Mouse (Mus musculus) midbrain, embryonic 15.5 days (tissue): ENCODE measurements around the gene Gm9733. TPM values are rescaled to one million over a fixed set of nuclear protein-coding genes. Genes with fewer than 3 reads are reported as not detected.
"Not testable (repeated sequence)": the region's sequence is repeated elsewhere in the genome, so short reads cannot be mapped to it uniquely, and the experiment has no call there.

ENCODE experiments used
- ATAC-seq: fragments of 200-750 bp; cut with Nextera tagmentation; replicated peaks from 2 replicates; pipeline ENCODE4 v1.8.0; 2017; ENCODE audit warnings: moderate TSS enrichment
- H3K27ac ChIP-seq: fragments of 300-500 bp; sonication (generic); 2 replicates; pipeline ENCODE4 v1.5.1; 2015; ENCODE audit warnings: mild to moderate bottlenecking, inconsistent platforms
- H3K27me3 ChIP-seq: fragments of 300-500 bp; sonication (generic); replicated peaks from 2 replicates; pipeline ENCODE4 v1.6.1; 2015; ENCODE audit warnings: inconsistent platforms
- H3K36me3 ChIP-seq: fragments of 300-500 bp; sonication (generic); replicated peaks from 2 replicates; pipeline ENCODE4 v1.6.1; 2015; ENCODE audit warnings: inconsistent platforms
- H3K4me1 ChIP-seq: fragments of 300-500 bp; sonication (generic); 2 replicates; pipeline ENCODE4 v1.6.1; 2015; ENCODE audit warnings: inconsistent platforms
- H3K4me2 ChIP-seq: fragments of 300-500 bp; sonication (generic); 2 replicates; pipeline ENCODE4 v1.6.1; 2015; ENCODE audit warnings: inconsistent platforms, mild to moderate bottlenecking, moderate library complexity
- H3K4me3 ChIP-seq: fragments of 300-500 bp; sonication (generic); 2 replicates; pipeline ENCODE4 v1.5.1; 2015; ENCODE audit warnings: mild to moderate bottlenecking, inconsistent platforms
- H3K9ac ChIP-seq: fragments of 300-500 bp; sonication (generic); 2 replicates; pipeline ENCODE4 v1.6.1; 2015; ENCODE audit warnings: mild to moderate bottlenecking, inconsistent platforms
- H3K9me3 ChIP-seq: fragments of 300-500 bp; sonication (generic); 2 replicates; pipeline ENCODE4 v1.6.1; 2016; ENCODE audit warnings: inconsistent platforms
- WGBS: fragments of 180-500 bp; shearing (Covaris S2); methylation state at CpG from one replicate; pipeline ENCODE4 v1.1.7; 2015; ENCODE audit warnings: mixed read lengths; 5-methylcytosine and 5-hydroxymethylcytosine counted together
- polyA plus RNA-seq: library from polyadenylated mRNA; unstranded; fragments of >200 nt; fragmentation: Nextera tagmentation; extraction: Ambion mirVana; gene quantifications from 2 replicates; pipeline ENCODE4 v1.2.1, GENCODE M21; 2015

Gene Gm9733
- not detected in 2 replicates for polyA plus RNA-seq

DNA sequence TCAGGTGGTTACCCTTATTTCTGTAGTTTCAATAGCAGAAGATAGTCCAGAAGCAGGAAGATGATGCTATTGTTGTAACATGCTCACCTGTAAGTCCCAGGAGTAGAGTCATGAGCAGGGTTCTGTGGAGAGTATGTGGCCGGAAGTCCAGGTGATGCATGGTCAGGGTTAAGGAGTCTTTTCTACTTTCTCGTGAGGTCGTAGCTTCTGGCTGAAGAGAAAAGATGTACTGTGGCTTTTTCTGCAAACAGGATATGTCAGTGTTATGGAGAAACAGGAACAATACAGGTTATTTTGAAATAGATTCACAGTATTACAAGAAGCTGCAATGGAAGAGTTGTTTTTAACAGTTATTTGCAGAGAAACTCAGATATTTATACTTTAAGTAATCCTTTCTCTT is at the start of gene Gm9733:
Gene Gm9733 (minus strand): TSS at position 240 of the 400 bp plus-strand sequence.
- no peaks in the 10 kb centered on the region for H3K4me1 ChIP-seq
- WGBS, result 92% methylated on average over 3 of the region's 3 CpGs
- H3K4me3 ChIP-seq, result no peak within 1 kb of the TSS
- no peaks in the 10 kb centered on the region for H3K27me3 ChIP-seq
- no peak within 1 kb of the TSS for H3K4me2 ChIP-seq
- no peak for ATAC-seq
- no peaks in the 10 kb centered on the region; the same call in 1 of the 2 replicates for H3K9me3 ChIP-seq
- no peaks in the 10 kb centered on the region for H3K36me3 ChIP-seq
- H3K9ac ChIP-seq, result no peak within 1 kb of the TSS
- H3K27ac ChIP-seq, result no peak within 1 kb of the TSS

DNA sequence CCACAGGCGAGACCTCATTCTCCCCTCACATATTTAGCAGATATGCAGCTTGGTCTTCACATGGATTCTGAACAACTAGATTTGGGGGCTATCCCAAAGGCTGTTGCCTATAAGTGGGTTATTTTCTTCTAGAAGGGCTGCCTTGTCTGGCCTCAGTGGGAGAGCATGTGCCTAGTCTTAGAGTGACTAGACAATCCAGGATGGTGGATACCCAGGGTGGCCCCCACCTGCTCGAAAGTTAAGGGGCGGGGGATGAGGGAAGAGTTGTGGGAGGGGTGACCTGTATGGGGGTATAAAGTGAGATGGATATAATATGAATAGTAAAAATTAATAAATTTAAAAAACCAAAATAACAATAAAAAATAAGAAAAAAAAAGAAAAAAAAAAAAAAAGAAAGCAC is 23.6 kb upstream of the Gm9733 start:
- not testable (repeated sequence) for H3K4me3 ChIP-seq, ATAC-seq, H3K4me2 ChIP-seq, H3K9me3 ChIP-seq, H3K9ac ChIP-seq, H3K27ac ChIP-seq, H3K36me3 ChIP-seq, H3K4me1 ChIP-seq, H3K27me3 ChIP-seq
- 79% methylated on average over 3 of the region's 3 CpGs for WGBS

DNA sequence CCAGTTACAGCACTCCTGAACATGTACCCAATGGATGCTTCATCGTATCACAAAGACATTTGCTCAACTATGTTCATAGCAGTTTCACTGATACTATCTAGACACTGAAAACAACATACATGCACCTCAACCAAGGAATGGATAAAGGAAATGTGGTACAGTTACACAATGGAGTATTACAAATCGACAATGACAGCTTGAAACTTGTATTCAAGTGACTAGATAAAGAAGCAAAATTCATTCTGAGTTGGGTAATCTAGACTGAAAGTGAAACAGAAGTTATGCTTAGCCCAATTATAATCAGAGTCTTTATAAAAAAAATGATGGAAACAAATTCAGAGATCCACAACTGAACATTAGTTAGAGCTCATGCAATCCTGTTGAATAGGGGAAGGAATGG is 18.2 kb upstream of the Gm9733 start:
- H3K36me3 ChIP-seq, result not testable (repeated sequence)

DNA sequence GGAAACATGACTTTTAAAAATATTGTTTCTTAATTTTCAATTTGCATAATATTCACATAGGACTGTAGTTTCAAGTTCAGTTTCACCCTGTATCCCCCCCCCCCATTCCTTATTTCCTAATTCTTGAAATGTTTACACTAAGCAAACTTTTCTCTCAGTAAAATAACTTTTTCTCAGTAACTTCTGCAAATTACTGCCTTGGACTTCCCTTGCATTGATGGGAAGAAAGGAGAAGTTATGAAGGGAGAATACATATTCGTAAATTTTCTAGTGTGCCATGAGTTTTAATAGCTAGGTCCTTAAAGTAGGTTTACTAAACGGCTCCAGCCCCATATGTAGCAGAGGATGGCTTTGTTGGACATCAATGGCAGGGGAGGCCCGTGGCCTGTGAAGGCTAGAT is 13.5 kb upstream of the Gm9733 start:
- H3K4me2 ChIP-seq, H3K36me3 ChIP-seq, ATAC-seq, H3K9me3 ChIP-seq, H3K27me3 ChIP-seq, H3K9ac ChIP-seq, H3K4me1 ChIP-seq, H3K4me3 ChIP-seq, H3K27ac ChIP-seq: not testable (repeated sequence)
- 60% methylated on average over 3 of the region's 3 CpGs for WGBS

More for the DNA sequence above, 18.2 kb upstream of the Gm9733 start:
- H3K9ac ChIP-seq, ATAC-seq, H3K4me2 ChIP-seq, H3K4me3 ChIP-seq, H3K27ac ChIP-seq, H3K4me1 ChIP-seq, H3K27me3 ChIP-seq, H3K9me3 ChIP-seq: not testable (repeated sequence)
- 93% methylated on average over 1 of the region's 2 CpGs for WGBS

DNA sequence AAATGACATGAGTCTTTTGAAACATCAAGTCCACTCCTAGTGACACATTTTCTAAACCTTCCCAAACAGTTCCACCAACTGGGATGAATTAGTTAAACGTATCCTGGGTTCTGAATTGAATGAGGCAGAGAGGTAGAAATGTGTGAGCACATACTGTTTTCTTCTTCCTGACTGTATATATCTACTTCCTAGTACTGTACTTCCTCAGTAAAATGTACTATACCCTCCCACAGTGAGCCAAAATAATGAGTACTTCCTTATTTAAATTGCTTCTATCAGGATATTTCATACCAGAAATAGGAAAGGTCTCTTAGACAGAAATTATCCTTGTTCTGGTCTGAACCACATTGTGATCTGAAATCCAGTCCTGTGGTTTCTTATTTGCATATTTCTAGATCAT is 8.2 kb upstream of the Gm9733 start:
- WGBS, result 83% methylated on average over 1 of the region's 1 CpGs
- no peak overlapping the region for H3K4me3 ChIP-seq
- H3K4me1 ChIP-seq, result no peaks in the 10 kb centered on the region
- no peak overlapping the region for H3K9ac ChIP-seq
- no peaks in the 10 kb centered on the region for H3K27me3 ChIP-seq
- no peak overlapping the region for H3K27ac ChIP-seq
- ATAC-seq, result no peak
- H3K4me2 ChIP-seq, result no peak overlapping the region
- H3K36me3 ChIP-seq, result no peaks in the 10 kb centered on the region
- H3K9me3 ChIP-seq, result no peaks in the 10 kb centered on the region

DNA sequence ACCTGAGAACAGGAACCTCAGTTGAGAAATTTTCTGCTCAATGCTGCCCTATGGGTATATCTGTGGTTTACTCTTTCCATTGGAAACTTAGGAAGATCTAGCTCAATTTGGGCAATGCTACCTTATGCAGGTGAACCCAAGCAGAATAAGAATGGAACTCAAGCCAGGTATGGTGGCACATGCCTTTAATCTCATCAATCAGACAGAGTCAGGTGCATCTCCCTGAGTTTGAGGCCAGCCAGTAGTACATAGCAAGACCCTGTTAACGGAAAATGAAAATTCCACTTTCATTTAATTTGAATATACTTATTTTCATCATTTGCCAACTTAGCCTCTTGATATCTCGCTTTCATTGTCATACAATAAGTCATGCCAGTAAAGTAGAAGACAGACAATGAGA is 2.1 kb upstream of the Gm9733 start:
- Histone ChIP-seq H3K4me1 (no peaks in the 10 kb centered on the region), H3K36me3 (no peaks in the 10 kb centered on the region), H3K27me3 (no peaks in the 10 kb centered on the region), H3K9ac (no peak overlapping the region), H3K4me2 (no peak overlapping the region), H3K9me3 (no peaks in the 10 kb centered on the region; the same call in 1 of the 2 replicates), H3K27ac (no peak overlapping the region), H3K4me3 (no peak overlapping the region)
- ATAC-seq, result no peak
- WGBS, result 69% methylated on average over 2 of the region's 2 CpGs

DNA sequence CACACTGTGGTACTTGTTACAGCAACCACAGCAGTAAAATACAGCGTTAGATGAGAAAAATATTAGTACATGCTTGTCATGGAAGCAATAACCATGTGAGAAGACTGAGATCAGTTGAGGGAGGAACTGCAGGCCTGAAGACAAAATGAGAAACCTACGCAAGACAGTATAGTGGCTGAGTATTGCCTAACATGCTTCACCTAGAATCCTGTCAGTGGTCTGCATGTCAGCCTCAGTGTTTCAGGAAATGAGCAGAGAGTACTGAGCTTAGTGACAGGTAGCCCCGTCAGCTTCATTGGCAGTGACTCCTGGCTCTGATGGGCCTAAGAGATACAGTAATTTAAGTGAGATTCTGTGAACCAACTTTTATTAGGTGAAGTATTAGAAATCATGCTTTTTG is 557 bp downstream of the Gm9733 start:
- Histone ChIP-seq H3K27ac (no peak overlapping the region), H3K4me1 (no peaks in the 10 kb centered on the region), H3K9ac (no peak overlapping the region), H3K4me3 (no peak overlapping the region), H3K27me3 (no peaks in the 10 kb centered on the region), H3K9me3 (no peaks in the 10 kb centered on the region; the same call in 1 of the 2 replicates), H3K4me2 (no peak overlapping the region), H3K36me3 (no peaks in the 10 kb centered on the region)
- ATAC-seq, result no peak
- WGBS, result 67% methylated on average over 3 of the region's 3 CpGs

DNA sequence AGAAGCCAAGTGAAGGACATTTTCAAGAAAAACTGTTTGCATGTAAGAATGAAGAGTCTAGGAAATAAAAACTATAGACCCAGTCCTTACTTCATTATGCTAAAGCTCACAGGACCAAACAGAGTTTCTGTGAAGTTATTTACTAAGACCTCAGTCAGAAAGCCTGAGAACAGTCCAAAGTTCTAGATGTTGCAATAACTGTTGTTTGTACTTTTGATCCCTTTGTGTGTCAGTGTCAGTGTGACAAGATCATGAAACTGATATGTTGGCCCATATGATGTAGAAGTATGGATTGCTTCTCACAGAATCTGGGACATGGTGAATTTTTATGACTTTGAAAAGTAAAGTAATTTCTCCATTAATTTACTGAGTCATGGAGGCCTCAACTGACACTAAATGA is 2.6 kb downstream of the Gm9733 start:
- no peaks in the 10 kb centered on the region; the same call in 1 of the 2 replicates for H3K9me3 ChIP-seq
- H3K4me2 ChIP-seq, result no peak overlapping the region
- no peaks in the 10 kb centered on the region for H3K36me3 ChIP-seq
- no peak overlapping the region for H3K27ac ChIP-seq
- H3K4me1 ChIP-seq, result no peaks in the 10 kb centered on the region
- H3K4me3 ChIP-seq, result no peak overlapping the region
- H3K9ac ChIP-seq, result no peak overlapping the region
- no peak for ATAC-seq
- H3K27me3 ChIP-seq, result no peaks in the 10 kb centered on the region

DNA sequence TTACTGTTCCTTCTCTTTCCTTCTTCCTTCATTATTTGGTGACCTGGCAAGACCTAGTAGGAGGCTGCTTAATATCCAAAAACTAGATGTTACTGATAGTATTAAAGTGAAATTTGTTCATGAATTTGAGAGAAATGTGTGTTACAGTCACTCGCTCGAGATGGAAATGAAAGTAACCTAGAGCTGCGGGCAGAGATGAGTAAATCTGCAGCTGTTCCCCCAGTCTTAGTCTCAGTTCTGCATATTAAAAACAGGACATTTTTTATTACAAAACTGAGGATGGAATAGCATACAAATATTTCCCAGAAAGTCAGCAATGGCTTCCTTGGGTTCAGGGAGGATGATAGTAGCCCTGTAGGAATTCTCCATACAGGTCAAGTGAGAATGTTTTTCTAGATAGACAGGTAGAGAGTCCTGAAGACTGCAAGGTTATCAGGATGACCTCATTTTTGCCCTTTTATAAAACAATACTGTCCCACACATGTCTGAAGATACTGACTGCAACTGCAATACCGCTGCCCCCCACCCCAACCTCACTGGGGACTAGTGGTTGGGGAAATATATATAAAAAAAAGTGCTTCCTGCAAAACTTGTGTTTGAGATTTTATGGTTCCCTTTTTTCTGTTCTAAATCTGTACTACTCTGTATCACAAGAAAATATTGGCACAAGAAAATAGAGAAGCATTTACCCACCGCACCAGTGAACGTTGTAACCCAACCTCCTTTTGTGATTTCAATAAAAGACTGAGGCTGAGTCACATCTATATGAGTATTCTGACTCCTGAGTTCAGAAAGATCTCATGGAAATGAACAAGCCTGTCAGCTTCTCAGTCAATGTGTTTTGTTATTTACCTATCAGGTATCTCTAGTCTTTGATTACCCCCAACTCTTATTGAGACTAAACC is 47.4 kb downstream of the Gm9733 start:
- Histone ChIP-seq H3K27me3 (no peaks in the 10 kb centered on the region), H3K27ac (no peak overlapping the region), H3K4me3 (no peak overlapping the region), H3K9me3 (no peaks in the 10 kb centered on the region), H3K36me3 (no peaks in the 10 kb centered on the region), H3K4me1 (no peaks in the 10 kb centered on the region), H3K9ac (no peak overlapping the region), H3K4me2 (no peak overlapping the region)
- 85% methylated on average over 6 of the region's 6 CpGs for WGBS
- ATAC-seq, result no peak

DNA sequence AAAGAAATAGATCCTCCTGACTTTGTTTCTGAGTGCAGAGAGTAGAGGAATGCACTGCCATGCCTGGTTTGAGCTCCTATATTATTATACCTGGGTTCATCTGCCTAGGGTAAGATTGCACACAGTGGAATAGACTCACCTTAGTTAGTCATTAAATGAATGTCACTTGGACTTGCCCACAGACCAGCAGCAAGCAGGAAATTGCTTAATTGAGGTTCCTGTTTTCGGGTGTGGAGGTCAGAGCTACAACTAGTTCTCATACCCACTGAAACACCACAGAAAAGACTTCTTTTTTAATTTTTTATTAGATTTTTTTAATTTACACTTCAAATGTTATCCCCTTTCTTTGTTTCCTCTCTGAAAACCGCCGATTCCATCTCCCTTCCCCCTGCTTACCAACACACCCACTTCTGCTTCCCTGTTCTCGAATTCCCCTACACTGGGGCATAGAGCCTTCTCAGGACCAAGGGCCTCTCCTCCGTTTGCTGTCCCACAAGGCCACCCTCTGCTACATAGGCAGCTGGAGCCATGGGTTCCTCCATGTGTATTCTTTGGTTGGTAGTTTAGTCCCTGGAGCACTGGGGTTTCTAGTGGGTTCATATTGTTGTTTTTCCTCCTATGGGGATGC is 56.1 kb downstream of the Gm9733 start:
- 79% methylated on average over 5 of the region's 5 CpGs for WGBS
- no peak overlapping the region for H3K4me3 ChIP-seq
- H3K36me3 ChIP-seq, result no peaks in the 10 kb centered on the region
- no peaks in the 10 kb centered on the region for H3K27me3 ChIP-seq
- H3K4me1 ChIP-seq, result no peaks in the 10 kb centered on the region
- no peak overlapping the region for H3K4me2 ChIP-seq
- no peak for ATAC-seq
- no peak overlapping the region for H3K27ac ChIP-seq
- H3K9me3 ChIP-seq, result no peaks in the 10 kb centered on the region
- no peak overlapping the region for H3K9ac ChIP-seq

DNA sequence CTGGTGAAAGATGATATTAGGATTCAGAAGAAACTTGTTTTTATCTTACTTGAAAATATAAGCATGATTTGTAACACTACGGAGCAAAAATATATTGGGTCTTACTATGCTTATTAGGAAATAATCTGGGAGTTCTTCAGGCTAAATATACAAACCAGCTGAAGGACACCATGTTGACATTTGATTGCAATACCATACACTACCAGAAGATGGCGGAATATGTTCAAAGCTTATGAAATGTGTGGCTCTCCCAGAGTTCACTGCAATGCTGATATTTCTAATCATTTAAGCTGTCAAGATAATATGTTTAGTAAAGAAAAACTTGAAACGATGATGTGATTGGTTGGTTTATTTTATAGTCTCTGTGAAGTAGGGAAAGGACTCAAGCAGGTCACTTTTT is 67.7 kb downstream of the Gm9733 start:
- no peak for ATAC-seq
- Histone ChIP-seq H3K27me3 (no peaks in the 10 kb centered on the region), H3K36me3 (no peaks in the 10 kb centered on the region), H3K27ac (no peak overlapping the region), H3K4me3 (no peak overlapping the region), H3K9me3 (no peaks in the 10 kb centered on the region), H3K4me1 (no peaks in the 10 kb centered on the region), H3K4me2 (no peak overlapping the region), H3K9ac (no peak overlapping the region)
- WGBS, result 14% methylated on average over 3 of the region's 3 CpGs

DNA sequence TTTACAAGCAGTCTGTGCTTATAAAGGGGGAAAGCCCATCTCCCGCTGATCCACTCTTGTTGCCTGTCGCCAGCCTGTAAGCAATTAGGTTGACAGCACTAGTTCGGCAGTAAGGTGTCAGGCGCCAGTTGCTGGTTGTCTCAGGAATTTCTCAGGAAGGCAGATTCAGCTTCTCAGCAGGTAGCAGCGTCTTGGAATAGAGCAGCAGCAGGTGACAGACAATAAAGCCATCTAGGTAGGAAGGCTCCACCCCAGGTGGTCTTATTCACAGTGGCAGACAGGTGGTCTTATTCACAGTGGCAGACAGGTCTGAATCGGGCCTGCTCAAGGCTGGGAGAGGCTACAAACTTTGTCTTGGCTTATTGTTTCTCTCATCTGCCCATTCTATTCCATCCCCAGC is 76.4 kb downstream of the Gm9733 start:
- Histone ChIP-seq H3K36me3 (no peaks in the 10 kb centered on the region), H3K9me3 (no peaks in the 10 kb centered on the region), H3K9ac (no peak overlapping the region), H3K27me3 (no peaks in the 10 kb centered on the region), H3K4me1 (no peaks in the 10 kb centered on the region), H3K27ac (no peak overlapping the region), H3K4me2 (no peak overlapping the region), H3K4me3 (no peak overlapping the region)
- WGBS, result 75% methylated on average over 6 of the region's 6 CpGs
- no peak for ATAC-seq
